Mouse (Mus musculus) neutrophil, adult 59 days (primary cell): Measurements from ENCODE around the gene Ddit4l. TPM values are rescaled to one million over a fixed set of nuclear protein-coding genes. Genes with fewer than 3 reads are reported as not detected.

ENCODE experiments used
- total RNA-seq, 2 experiments: library from RNA; stranded (reverse); gene quantifications; 1 replicate in 1 of 2; 2 replicates in 1 of 2; pipeline ENCODE4 v1.2.4; 2023

Ddit4l gene
- total RNA-seq, result not detected

GRCm38 (mm10) chr3:137621312-137621711 lies at the start of gene Ddit4l:
Gene Ddit4l, plus strand, starts transcription at chr3:137621612.

GRCm38 (mm10) chr3:137671224-137671623 lies 49.8 kb downstream of the Ddit4l start, which contains the start of gene Gm21962:
Gene Gm21962, plus strand, starts transcription at chr3:137671524.

Other genes starting within 250 kb of the Ddit4l start
- gene Gm21962, start 49.9 kb downstream of the Ddit4l start, total RNA-seq, result not detected
- 100 to 1,000 TPM; 464 to 488 TPM for gene H2afz, start 242.9 kb downstream of the Ddit4l start, total RNA-seq
- 10 to 100 TPM; 15.9 to 23.9 TPM for gene Dnajb14, start 246.1 kb downstream of the Ddit4l start, total RNA-seq